Mouse (Mus musculus) macrophage (primary cell): Measurements from ENCODE around the gene Mcoln2. TPM values are rescaled to one million over a fixed set of nuclear protein-coding genes. Genes with fewer than 3 reads are reported as not detected.

Experiments used
- H3K27ac ChIP-seq: fragments of 350-480 bp; formaldehyde crosslinking; 2 replicates; pipeline ENCODE4 v1.9.0; 2021
- H3K36me3 ChIP-seq: fragments of 350-480 bp; formaldehyde crosslinking; 2 replicates; pipeline ENCODE4 v1.9.0; 2021; ENCODE audit errors: inconsistent target
- H3K4me3 ChIP-seq: fragments of 350-480 bp; formaldehyde crosslinking; 2 replicates; pipeline ENCODE4 v1.9.0; 2021; ENCODE audit errors: inconsistent target
- H3K79me2 ChIP-seq: fragments of 350-480 bp; formaldehyde crosslinking; 2 replicates; pipeline ENCODE4 v1.9.0; 2021; ENCODE audit errors: inconsistent target
- WGBS: methylation state at CpG from one replicate; pipeline ENCODE4 v1.1.7; 2026; ENCODE audit warnings: inconsistent platforms; ENCODE audit not compliant: missing documents; 5-methylcytosine and 5-hydroxymethylcytosine counted together
- polyA plus RNA-seq: library from polyadenylated mRNA; stranded (reverse); fragments of 250-400 nt; gene quantifications from 3 replicates; pipeline ENCODE4 v1.2.4, GENCODE M21; 2018; ENCODE audit warnings: inconsistent platforms

Gene Mcoln2
- polyA plus RNA-seq, 1 experiment from 2014 or later, result 53.6 TPM

- Histone ChIP-seq H3K4me3 (no peak overlapping the region), H3K36me3 (peaks cover 89% of the 10 kb centered on the region), H3K27ac (no peak overlapping the region), H3K79me2 (no peaks in the 10 kb centered on the region)
- WGBS, result 59% methylated on average over 13 of the region's 13 CpGs
Measured at GRCm38 (mm10) chr3:146184992-146185657, 35.5 kb downstream of the Mcoln2 start.

- no peak overlapping the region for H3K4me3 ChIP-seq
- H3K36me3 ChIP-seq, result peaks cover 84% of the 10 kb centered on the region
- WGBS, result 91% methylated on average over 10 of the region's 10 CpGs
- H3K27ac ChIP-seq, result no peak overlapping the region
- no peaks in the 10 kb centered on the region for H3K79me2 ChIP-seq
Measured at GRCm38 (mm10) chr3:146186033-146186432, 36.4 kb downstream of the Mcoln2 start.

GRCm38 (mm10) chr3:146189933-146190332, 40.3 kb downstream of the Mcoln2 start:
- Histone ChIP-seq H3K79me2 (no peaks in the 10 kb centered on the region), H3K36me3 (peaks cover 82% of the 10 kb centered on the region), H3K4me3 (no peak overlapping the region), H3K27ac (no peak overlapping the region)
- 90% methylated on average over 10 of the region's 10 CpGs for WGBS

- no peaks in the 10 kb centered on the region for H3K79me2 ChIP-seq
- no peak overlapping the region for H3K4me3 ChIP-seq
- WGBS, result 86% methylated on average over 1 of the region's 1 CpGs
- H3K36me3 ChIP-seq, result peaks cover 68% of the 10 kb centered on the region
- H3K27ac ChIP-seq, result no peak overlapping the region
Measured at GRCm38 (mm10) chr3:146192507-146192906, 42.9 kb downstream of the Mcoln2 start.

GRCm38 (mm10) chr3:146195153-146195552, 45.5 kb downstream of the Mcoln2 start:
- Histone ChIP-seq H3K79me2 (no peaks in the 10 kb centered on the region), H3K27ac (no peak overlapping the region), H3K36me3 (peaks cover 45% of the 10 kb centered on the region), H3K4me3 (no peak overlapping the region)
- 93% methylated on average over 5 of the region's 5 CpGs for whole genome bisulfite sequencing

GRCm38 (mm10) chr3:146196301-146196700, 46.7 kb downstream of the Mcoln2 start:
- H3K4me3 ChIP-seq, result no peak overlapping the region
- H3K36me3 ChIP-seq, result peaks cover 39% of the 10 kb centered on the region
- no peak overlapping the region for H3K27ac ChIP-seq
- 60% methylated on average over 6 of the region's 6 CpGs for WGBS
- H3K79me2 ChIP-seq, result no peaks in the 10 kb centered on the region

- Histone ChIP-seq H3K27ac (no peak overlapping the region), H3K4me3 (no peak overlapping the region), H3K36me3 (peaks cover 31% of the 10 kb centered on the region), H3K79me2 (no peaks in the 10 kb centered on the region)
- WGBS, result 86% methylated on average over 17 of the region's 17 CpGs
Measured at GRCm38 (mm10) chr3:146196780-146197743, 47.4 kb downstream of the Mcoln2 start.

GRCm38 (mm10) chr3:146197785-146198184, 48.2 kb downstream of the Mcoln2 start:
- Histone ChIP-seq H3K27ac (no peak overlapping the region), H3K79me2 (no peaks in the 10 kb centered on the region), H3K4me3 (no peak overlapping the region), H3K36me3 (peaks cover 24% of the 10 kb centered on the region)
- WGBS, result 97% methylated on average over 12 of the region's 12 CpGs

- H3K4me3 ChIP-seq, result no peak overlapping the region
- no peak overlapping the region for H3K27ac ChIP-seq
- WGBS, result 93% methylated on average over 11 of the region's 11 CpGs
- H3K36me3 ChIP-seq, result peaks cover 13% of the 10 kb centered on the region
- no peaks in the 10 kb centered on the region for H3K79me2 ChIP-seq
Measured at GRCm38 (mm10) chr3:146198803-146199481, 49.3 kb downstream of the Mcoln2 start.

- H3K27ac ChIP-seq, result no peak overlapping the region
- H3K79me2 ChIP-seq, result no peaks in the 10 kb centered on the region
- 86% methylated on average over 3 of the region's 3 CpGs for WGBS
- no peak overlapping the region for H3K4me3 ChIP-seq
- H3K36me3 ChIP-seq, result peaks cover 10% of the 10 kb centered on the region
Measured at GRCm38 (mm10) chr3:146199486-146199885, 49.9 kb downstream of the Mcoln2 start.

- no peaks in the 10 kb centered on the region for H3K36me3 ChIP-seq
- H3K4me3 ChIP-seq, result no peak overlapping the region
- no peak overlapping the region for H3K27ac ChIP-seq
- H3K79me2 ChIP-seq, result no peaks in the 10 kb centered on the region
- WGBS, result 86% methylated on average over 2 of the region's 2 CpGs
Measured at GRCm38 (mm10) chr3:146204375-146204774, 54.7 kb downstream of the Mcoln2 start.

GRCm38 (mm10) chr3:146205305-146205704, 55.7 kb downstream of the Mcoln2 start:
- Histone ChIP-seq H3K27ac (no peak overlapping the region), H3K36me3 (no peaks in the 10 kb centered on the region), H3K79me2 (no peaks in the 10 kb centered on the region), H3K4me3 (no peak overlapping the region)
- WGBS, result 74% methylated on average over 11 of the region's 11 CpGs

GRCm38 (mm10) chr3:146206635-146207034, 57.0 kb downstream of the Mcoln2 start:
- WGBS, result 73% methylated on average over 2 of the region's 2 CpGs
- H3K79me2 ChIP-seq, result no peaks in the 10 kb centered on the region
- H3K36me3 ChIP-seq, result no peaks in the 10 kb centered on the region
- H3K4me3 ChIP-seq, result no peak overlapping the region
- H3K27ac ChIP-seq, result no peak overlapping the region

GRCm38 (mm10) chr3:146207440-146207839, 57.8 kb downstream of the Mcoln2 start:
- H3K4me3 ChIP-seq, result no peak overlapping the region
- WGBS, result 75% methylated on average over 2 of the region's 2 CpGs
- no peaks in the 10 kb centered on the region for H3K79me2 ChIP-seq
- no peak overlapping the region for H3K27ac ChIP-seq
- no peaks in the 10 kb centered on the region for H3K36me3 ChIP-seq
